Mouse (Mus musculus) Patski (cell line): ENCODE results near the gene Cntnap2. TPM values are rescaled to one million over a fixed set of nuclear protein-coding genes. Genes with fewer than 3 reads are reported as not detected.
A peak's percentile ranks its signal among the peaks of the same experiment; 100 is the strongest.

ENCODE experiments used
- ATAC-seq: fragments of 100-300 bp; one replicate; pipeline ENCODE4 v1.8.0; 2021
- CTCF ChIA-PET: fragments of 350-600 bp; sonication (Branson Sonifier 250); formaldehyde crosslinking; loops from one replicate; lab custom pipeline; 2022; ENCODE audit warnings: inconsistent platforms; lab: Charles Lee
- POLR2A ChIA-PET: fragments of 350-600 bp; sonication (Branson Sonifier 250); formaldehyde crosslinking; loops from one replicate; lab custom pipeline; 2022; ENCODE audit warnings: antibody characterized with exemption, inconsistent platforms; lab: Charles Lee
- DNase-seq: peaks from one replicate; pipeline ENCODE4 v3.0.0-alpha.2; 2011; ENCODE audit warnings: low read depth, low spot score
- H3K27me3 ChIP-seq: fragments of 371-371 bp; one replicate; pipeline ENCODE4 v1.5.1; 2021
- CTCF ChIP-seq: fragments of 100-300 bp; IDR thresholded peaks from one replicate; pipeline ENCODE4 v1.5.1; 2021
- in situ Hi-C: fragments of 300-500 bp; cut with MboI; formaldehyde crosslinking; loops from 3 replicates; pipeline ENCODE4 v1.11.1; 2018; ENCODE audit warnings: low pct_unique_long_range_greater_than_20kb, mixed read lengths
- polyA plus RNA-seq: library from polyadenylated mRNA; unstranded; gene quantifications from one replicate; pipeline ENCODE4 v1.2.3, GENCODE M21; 2021

Cntnap2 gene
- polyA plus RNA-seq, 1 experiment from 2014 or later: 0.01 TPM

DNA sequence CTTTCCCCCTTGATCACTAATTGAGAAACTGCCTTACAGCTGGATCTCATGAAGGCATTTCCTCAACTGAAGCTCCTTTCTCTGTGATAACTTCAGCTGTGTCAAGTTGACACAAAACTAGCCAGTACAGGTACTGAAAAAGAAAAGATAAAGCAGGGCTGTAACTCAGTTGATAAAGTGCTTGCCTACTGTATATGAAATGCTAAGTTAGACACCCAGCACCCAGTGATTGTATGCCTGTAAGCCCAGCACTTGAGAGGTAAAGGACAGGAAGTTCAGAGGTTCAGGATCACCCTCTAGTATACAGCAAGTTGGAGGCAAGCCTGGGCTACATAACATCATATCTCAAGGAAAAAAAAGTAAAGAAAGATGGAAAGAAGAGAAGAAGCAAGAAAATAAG is 2182.2 kb downstream of the Cntnap2 start:
- in situ Hi-C loops: no loop called here
- CTCF ChIA-PET: no interaction called here
- POLR2A ChIA-PET: no interaction called here
- no peak for DNase-seq
- no peak for ATAC-seq
- H3K27me3 ChIP-seq: no peaks in the 10 kb centered on the region
- TF ChIP-seq CTCF: no peak

- DNase-seq (no peak), ATAC-seq (no peak)
- POLR2A ChIA-PET: no interaction called here
- in situ Hi-C loops: no loop called here
- CTCF ChIA-PET: interaction anchor here (1.0 kb wide), 1 partner anchor 9 kb away, joined by 3 read pairs; no protein-coding TSS in a partner anchor
- no peak for TF ChIP-seq CTCF
- no peaks in the 10 kb centered on the region for H3K27me3 ChIP-seq
Observed at GRCm38 (mm10) chr6:47243863-47244606, 2184.9 kb downstream of the Cntnap2 start.

DNA sequence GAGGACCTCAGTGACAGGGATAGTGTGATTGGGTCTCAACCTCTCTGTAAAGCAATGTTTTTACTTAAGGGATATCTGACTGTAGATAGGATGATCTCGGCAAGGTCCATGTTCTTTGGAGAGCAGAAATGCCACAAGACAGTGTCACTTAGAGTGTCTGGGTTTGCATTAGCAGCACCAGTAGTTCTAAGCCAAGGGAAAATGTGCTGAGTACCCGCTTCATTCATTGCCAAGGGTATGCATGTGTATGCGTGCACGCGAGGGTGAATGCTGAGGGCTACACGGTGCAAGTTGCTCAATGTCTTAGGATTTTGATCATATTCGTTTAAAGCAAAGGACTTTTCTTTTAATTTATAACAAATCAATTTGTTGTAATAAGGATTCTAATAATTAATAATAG is 2185.5 kb downstream of the Cntnap2 start:
- ATAC-seq: no peak
- no peak for DNase-seq
- ChIA-PET CTCF (interaction anchor here (1.6 kb wide), 1 partner anchor 14 kb away, joined by 3 read pairs; no protein-coding TSS in a partner anchor), POLR2A (no interaction called here)
- no peaks in the 10 kb centered on the region for H3K27me3 ChIP-seq
- in situ Hi-C loops: no loop called here
- TF ChIP-seq CTCF: no peak

- H3K27me3 ChIP-seq: peaks cover 5% of the 10 kb centered on the region
- in situ Hi-C loops: no loop called here
- peak; percentile 51 for TF ChIP-seq CTCF
- ATAC-seq: no peak
- POLR2A ChIA-PET: no interaction called here
- DNase-seq: no peak
- CTCF ChIA-PET: interaction anchor here (1.3 kb wide), 1 partner anchor 10 kb away, joined by 3 read pairs; no protein-coding TSS in a partner anchor
Observed at GRCm38 (mm10) chr6:47255270-47255669, 2196.1 kb downstream of the Cntnap2 start.

GRCm38 (mm10) chr6:47256227-47256887 is 2197.2 kb downstream of the Cntnap2 start:
- TF ChIP-seq CTCF: no peak
- no peak for ATAC-seq
- in situ Hi-C loops: no loop called here
- CTCF ChIA-PET: interaction anchor here (1.0 to 1.1 kb wide), 2 partner anchors 9 to 15 kb away, joined by 3 read pairs; no protein-coding TSS in a partner anchor
- no peak for DNase-seq
- POLR2A ChIA-PET: no interaction called here
- H3K27me3 ChIP-seq: peaks cover 5% of the 10 kb centered on the region

- H3K27me3 ChIP-seq: peaks cover 5% of the 10 kb centered on the region
- DNase-seq: no peak
- ChIA-PET CTCF (interaction anchor here (0.9 to 1.1 kb wide), 3 partner anchors 8 to 17 kb away, joined by 3 read pairs; no protein-coding TSS in a partner anchor), POLR2A (interaction anchor here (0.7 kb wide), 1 partner anchor 11 kb away, joined by 9 read pairs; no protein-coding TSS in a partner anchor)
- no peak for ATAC-seq
- no peak for TF ChIP-seq CTCF
- in situ Hi-C loops: no loop called here
Observed at GRCm38 (mm10) chr6:47256918-47257506, 2197.9 kb downstream of the Cntnap2 start.

DNA sequence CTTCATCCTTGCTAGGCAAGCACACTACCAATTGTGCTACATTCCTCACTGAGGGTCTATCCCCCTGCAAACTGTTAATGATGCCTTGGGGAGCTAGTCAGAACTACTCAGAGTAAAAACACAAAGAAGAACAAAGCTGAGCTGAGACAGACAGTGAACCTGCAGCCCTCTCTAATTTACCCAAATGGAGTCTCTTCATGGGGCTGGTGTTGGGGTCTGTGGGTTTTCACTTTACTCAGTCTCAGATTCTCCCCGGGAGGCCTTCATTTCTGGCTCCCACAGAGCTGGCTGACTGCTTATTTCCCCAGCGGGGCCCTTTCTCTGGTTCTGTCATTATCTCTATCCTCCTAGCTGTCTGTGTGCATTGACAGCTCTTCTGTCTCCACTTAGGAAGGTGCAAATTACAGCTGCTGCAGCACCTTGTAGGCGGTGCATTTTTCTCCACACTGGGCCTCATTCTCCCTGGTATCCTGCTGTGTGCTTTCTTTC is 2200.5 kb downstream of the Cntnap2 start:
- ChIA-PET POLR2A (no interaction called here), CTCF (no interaction called here)
- ATAC-seq: no peak
- in situ Hi-C loops: no loop called here
- H3K27me3 ChIP-seq: peaks cover 6% of the 10 kb centered on the region
- no peak for TF ChIP-seq CTCF
- no peak for DNase-seq

- CTCF ChIA-PET: no interaction called here
Observed at GRCm38 (mm10) chr6:47267236-47267635, 2208.1 kb downstream of the Cntnap2 start.

GRCm38 (mm10) chr6:47269455-47269854 is 2210.3 kb downstream of the Cntnap2 start:
- ATAC-seq: no peak
- no peaks in the 10 kb centered on the region for H3K27me3 ChIP-seq
- CTCF ChIA-PET: interaction anchor here (1.7 kb wide), 1 partner anchor 24 kb away, joined by 3 read pairs; no protein-coding TSS in a partner anchor
- POLR2A ChIA-PET: no interaction called here
- in situ Hi-C loops: no loop called here
- DNase-seq: no peak
- no peak for TF ChIP-seq CTCF

More at GRCm38 (mm10) chr6:47267236-47267635, 2208.1 kb downstream of the Cntnap2 start:
- no peak for TF ChIP-seq CTCF
- DNase-seq: no peak
- in situ Hi-C loops: no loop called here
- POLR2A ChIA-PET: no interaction called here
- no peak for ATAC-seq
- peaks cover 6% of the 10 kb centered on the region for H3K27me3 ChIP-seq

- DNase-seq: no peak
- in situ Hi-C loops: no loop called here
- no peak for TF ChIP-seq CTCF
- CTCF ChIA-PET: interaction anchor here (0.7 kb wide), 1 partner anchor 15 kb away, joined by 3 read pairs; no protein-coding TSS in a partner anchor
- POLR2A ChIA-PET: no interaction called here
- ATAC-seq: no peak
- H3K27me3 ChIP-seq: no peaks in the 10 kb centered on the region
Observed at GRCm38 (mm10) chr6:47271576-47271975, 2212.4 kb downstream of the Cntnap2 start.
